Mouse (Mus musculus) hindbrain, embryonic 10.5 days (tissue): ENCODE measurements around the gene Tmc2. TPM values are rescaled to one million over a fixed set of nuclear protein-coding genes. Genes with fewer than 3 reads are reported as not detected.

Experiments
- DNase-seq: peaks from one replicate; pipeline ENCODE4 v3.0.0-alpha.2; 2017; ENCODE audit warnings: low spot score
- H3K27ac ChIP-seq: fragments of 300-500 bp; sonication (generic); 2 replicates; pipeline ENCODE4 v1.5.1; 2016; ENCODE audit warnings: mild to moderate bottlenecking, moderate library complexity
- H3K27me3 ChIP-seq: fragments of 300-500 bp; sonication (generic); 2 replicates; pipeline ENCODE4 v1.6.1; 2016; ENCODE audit warnings: mild to moderate bottlenecking; ENCODE audit not compliant: poor library complexity, insufficient read depth, severe bottlenecking
- H3K36me3 ChIP-seq: fragments of 300-500 bp; sonication (generic); 2 replicates; pipeline ENCODE4 v1.6.1; 2016; ENCODE audit warnings: mild to moderate bottlenecking, moderate library complexity
- H3K4me1 ChIP-seq: fragments of 300-500 bp; sonication (generic); replicated peaks from 2 replicates; pipeline ENCODE4 v1.6.1; 2016; ENCODE audit warnings: mild to moderate bottlenecking
- H3K4me3 ChIP-seq: fragments of 300-500 bp; sonication (generic); 2 replicates; pipeline ENCODE4 v1.5.1; 2016; ENCODE audit warnings: mild to moderate bottlenecking, moderate library complexity
- H3K9me3 ChIP-seq: fragments of 300-500 bp; sonication (generic); 2 replicates; pipeline ENCODE4 v1.6.1; 2016; ENCODE audit warnings: mild to moderate bottlenecking, moderate library complexity
- WGBS: fragments of 180-500 bp; shearing (Covaris S2); methylation state at CpG from one replicate; pipeline ENCODE4 v1.1.7; 2016; 5-methylcytosine and 5-hydroxymethylcytosine counted together
- polyA plus RNA-seq: library from polyadenylated mRNA; unstranded; fragments of >200 nt; fragmentation: Nextera tagmentation; extraction: Ambion mirVana; gene quantifications from 2 replicates; pipeline ENCODE4 v1.2.1, GENCODE M21; 2016

Tmc2 gene
- polyA plus RNA-seq, 1 experiment from 2014 or later = not detected

GRCm38 (mm10) chr2:130262398-130262797 is 67.4 kb downstream of the Tmc2 start:
- H3K36me3 ChIP-seq = no peaks in the 10 kb centered on the region
- 81% methylated on average over 2 of the region's 2 CpGs for WGBS
- no peak overlapping the region for H3K4me3 ChIP-seq
- no peak for DNase-seq
- no peaks in the 10 kb centered on the region for H3K27me3 ChIP-seq
- H3K9me3 ChIP-seq = no peaks in the 10 kb centered on the region
- H3K4me1 ChIP-seq = no peaks in the 10 kb centered on the region
- no peak overlapping the region for H3K27ac ChIP-seq

- Histone ChIP-seq H3K36me3 (no peaks in the 10 kb centered on the region), H3K27me3 (no peaks in the 10 kb centered on the region), H3K4me1 (no peaks in the 10 kb centered on the region), H3K4me3 (no peak overlapping the region), H3K9me3 (no peaks in the 10 kb centered on the region), H3K27ac (no peak overlapping the region)
- 83% methylated on average over 1 of the region's 1 CpGs for WGBS
- DNase-seq = no peak
Observed at GRCm38 (mm10) chr2:130265520-130265919, 70.5 kb downstream of the Tmc2 start.

- Histone ChIP-seq H3K27me3 (no peaks in the 10 kb centered on the region), H3K27ac (no peak overlapping the region), H3K9me3 (no peaks in the 10 kb centered on the region), H3K4me3 (no peak overlapping the region), H3K36me3 (no peaks in the 10 kb centered on the region), H3K4me1 (peaks cover 2% of the 10 kb centered on the region)
- DNase-seq = no peak
- 68% methylated on average over 7 of the region's 7 CpGs for WGBS
Observed at GRCm38 (mm10) chr2:130268074-130268473, 73.1 kb downstream of the Tmc2 start.

- peaks cover 37% of the 10 kb centered on the region for H3K36me3 ChIP-seq
- peak overlapping the region; percentile 97 for H3K27ac ChIP-seq
- DNase-seq = no peak
- H3K4me3 ChIP-seq = peak overlapping the region; percentile 93
- H3K4me1 ChIP-seq = peaks cover 29% of the 10 kb centered on the region
- H3K27me3 ChIP-seq = no peaks in the 10 kb centered on the region
- WGBS = 3% methylated on average over 14 of the region's 14 CpGs
- H3K9me3 ChIP-seq = no peaks in the 10 kb centered on the region
Observed at GRCm38 (mm10) chr2:130273732-130274131, 78.7 kb downstream of the Tmc2 start.

GRCm38 (mm10) chr2:130274149-130274861 is 79.3 kb downstream of the Tmc2 start, which contains the start of gene Nop56:
Gene Nop56, plus strand, starts transcription at chr2:130274430.
- peak within 1 kb of the TSS; percentile 97 for H3K27ac ChIP-seq
- peaks cover 29% of the 10 kb centered on the region for H3K4me1 ChIP-seq
- peak; percentile 99 for DNase-seq
- no peaks in the 10 kb centered on the region for H3K9me3 ChIP-seq
- H3K4me3 ChIP-seq = peak within 1 kb of the TSS; percentile 93
- H3K27me3 ChIP-seq = no peaks in the 10 kb centered on the region
- H3K36me3 ChIP-seq = peaks cover 41% of the 10 kb centered on the region
- under 1% methylated on average over 68 of the region's 68 CpGs for WGBS

GRCm38 (mm10) chr2:130274862-130275261 is 79.9 kb downstream of the Tmc2 start:
- no peaks in the 10 kb centered on the region for H3K9me3 ChIP-seq
- H3K4me1 ChIP-seq = peaks cover 29% of the 10 kb centered on the region
- WGBS = 2% methylated on average over 10 of the region's 10 CpGs
- peak overlapping the region; percentile 93 for H3K4me3 ChIP-seq
- H3K36me3 ChIP-seq = peaks cover 46% of the 10 kb centered on the region
- no peak for DNase-seq
- H3K27me3 ChIP-seq = no peaks in the 10 kb centered on the region
- H3K27ac ChIP-seq = peak overlapping the region; percentile 97

- peak overlapping the region; percentile 93 for H3K4me3 ChIP-seq
- H3K9me3 ChIP-seq = no peaks in the 10 kb centered on the region
- peaks cover 29% of the 10 kb centered on the region for H3K4me1 ChIP-seq
- peak; percentile 81 for DNase-seq
- 44% methylated on average over 6 of the region's 6 CpGs for WGBS
- H3K27me3 ChIP-seq = no peaks in the 10 kb centered on the region
- H3K27ac ChIP-seq = peak overlapping the region; percentile 97
- peaks cover 54% of the 10 kb centered on the region for H3K36me3 ChIP-seq
Observed at GRCm38 (mm10) chr2:130275649-130276048, 80.7 kb downstream of the Tmc2 start.

- Histone ChIP-seq H3K27me3 (no peaks in the 10 kb centered on the region), H3K9me3 (no peaks in the 10 kb centered on the region), H3K27ac (no peak overlapping the region), H3K4me1 (peaks cover 32% of the 10 kb centered on the region), H3K4me3 (no peak overlapping the region), H3K36me3 (peaks cover 67% of the 10 kb centered on the region)
- WGBS = 47% methylated on average over 8 of the region's 8 CpGs
- no peak for DNase-seq
Observed at GRCm38 (mm10) chr2:130279600-130280091, 84.7 kb downstream of the Tmc2 start.

- Histone ChIP-seq H3K27ac (no peak overlapping the region), H3K4me3 (no peak overlapping the region), H3K27me3 (no peaks in the 10 kb centered on the region), H3K36me3 (peaks cover 65% of the 10 kb centered on the region), H3K9me3 (no peaks in the 10 kb centered on the region), H3K4me1 (peaks cover 35% of the 10 kb centered on the region)
- WGBS = 74% methylated on average over 7 of the region's 7 CpGs
- no peak for DNase-seq
Observed at GRCm38 (mm10) chr2:130280224-130280623, 85.2 kb downstream of the Tmc2 start.

GRCm38 (mm10) chr2:130280818-130281217 is 85.8 kb downstream of the Tmc2 start:
- Histone ChIP-seq H3K27me3 (no peaks in the 10 kb centered on the region), H3K36me3 (peaks cover 63% of the 10 kb centered on the region), H3K27ac (no peak overlapping the region), H3K9me3 (no peaks in the 10 kb centered on the region), H3K4me3 (no peak overlapping the region), H3K4me1 (peaks cover 35% of the 10 kb centered on the region)
- WGBS = 88% methylated on average over 4 of the region's 4 CpGs
- DNase-seq = no peak

- H3K9me3 ChIP-seq = no peaks in the 10 kb centered on the region
- H3K27me3 ChIP-seq = no peaks in the 10 kb centered on the region
- H3K36me3 ChIP-seq = peaks cover 33% of the 10 kb centered on the region
- H3K27ac ChIP-seq = peak within 1 kb of the TSS; percentile 87
- peaks cover 21% of the 10 kb centered on the region for H3K4me1 ChIP-seq
- 1% methylated on average over 51 of the region's 51 CpGs for WGBS
- DNase-seq = peak; percentile 89
- H3K4me3 ChIP-seq = peak within 1 kb of the TSS; percentile 96
Observed at GRCm38 (mm10) chr2:130283854-130284654, 89.1 kb downstream of the Tmc2 start, which contains the start of gene Idh3b. Gene Idh3b, minus strand, starts transcription at chr2:130284547.

- DNase-seq = no peak
- peaks cover 36% of the 10 kb centered on the region for H3K4me1 ChIP-seq
- no peak overlapping the region for H3K4me3 ChIP-seq
- no peak overlapping the region for H3K27ac ChIP-seq
- H3K9me3 ChIP-seq = no peaks in the 10 kb centered on the region
- 72% methylated on average over 4 of the region's 4 CpGs for WGBS
- peaks cover 15% of the 10 kb centered on the region for H3K27me3 ChIP-seq
- peaks cover 5% of the 10 kb centered on the region; the same call in 1 of the 2 replicates for H3K36me3 ChIP-seq
Observed at GRCm38 (mm10) chr2:130289086-130289485, 94.1 kb downstream of the Tmc2 start.

GRCm38 (mm10) chr2:130291434-130291833 is 96.4 kb downstream of the Tmc2 start:
- Histone ChIP-seq H3K27ac (no peak overlapping the region), H3K27me3 (peaks cover 35% of the 10 kb centered on the region), H3K4me3 (0 out of 2 replicates have a peak overlapping the region, but pooled peaks have one; percentile 16), H3K36me3 (no peaks in the 10 kb centered on the region), H3K4me1 (peaks cover 47% of the 10 kb centered on the region), H3K9me3 (no peaks in the 10 kb centered on the region)
- peak; percentile 59 for DNase-seq
- 24% methylated on average over 8 of the region's 8 CpGs for WGBS
